Mouse (Mus musculus) liver, postnatal 0 days (tissue): ENCODE data around the gene Mgat4b.

Experiments used
- CTCF ChIP-seq: sonication (generic); IDR thresholded peaks from 2 replicates; pipeline ENCODE4 v1.5.1; 2016; ENCODE audit warnings: antibody characterized with exemption, low read depth
- EP300 ChIP-seq: IDR thresholded peaks from 2 replicates; pipeline ENCODE4 v1.6.1; 2016; ENCODE audit warnings: antibody characterized with exemption, low read depth, mild to moderate bottlenecking

DNA sequence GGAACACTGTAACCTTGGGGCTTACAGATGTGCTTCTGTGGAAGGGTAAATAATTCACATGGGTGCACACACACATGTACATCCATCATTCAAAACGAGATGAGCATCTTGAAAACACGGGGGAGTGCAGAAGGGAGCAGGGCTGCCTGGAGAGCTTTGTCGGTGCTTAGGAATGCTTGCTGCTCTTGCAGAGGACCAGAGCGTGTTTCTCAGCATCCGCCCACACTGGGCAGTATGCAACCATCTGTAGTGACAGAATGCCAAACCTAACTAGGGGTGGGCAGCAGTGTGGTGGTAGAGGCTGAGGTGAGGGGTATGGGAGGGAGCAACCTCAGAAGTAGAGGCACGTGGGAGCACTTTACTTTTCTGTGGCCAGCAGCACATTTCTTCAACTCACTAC lies 33.6 kb upstream of the Mgat4b start:
- TF ChIP-seq CTCF (no peak), EP300 (no peak)
